Mouse (Mus musculus): ENCODE measurements around the gene Nat9. TPM values are rescaled to one million over a fixed set of nuclear protein-coding genes. Genes with fewer than 3 reads are reported as not detected.

Nat9 gene
- 10 to 100 TPM; 16.2 to 21.2 TPM for total RNA-seq (2023)

DNA sequence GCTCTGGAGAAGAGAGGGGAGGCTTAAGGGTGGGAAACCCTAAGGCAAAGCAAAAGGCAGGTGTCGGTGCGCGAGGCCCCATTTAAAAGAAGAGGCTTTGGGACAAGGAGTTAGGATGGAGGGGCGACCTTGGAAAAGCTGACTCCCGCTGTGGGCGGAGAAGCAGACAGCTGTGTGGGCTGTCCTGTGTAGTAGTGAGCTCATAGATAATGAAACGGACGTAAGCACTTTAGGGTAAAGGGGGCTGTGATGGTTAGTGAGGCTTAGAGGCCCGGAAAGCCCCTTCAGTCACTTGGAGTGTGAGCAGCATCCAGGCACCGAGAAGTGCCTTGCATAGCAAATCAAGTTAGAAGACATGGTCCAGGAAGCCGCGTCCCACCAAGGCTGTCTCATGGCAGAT lies at the start of gene Nat9:
Gene Nat9 (minus strand): TSS at position 167 of the 400 bp plus-strand sequence.

GRCm38 (mm10) chr11:115187224-115187639 lies 427 bp downstream of the Nat9 start, which contains the start of gene Tmem104:
Gene Tmem104, plus strand, starts transcription at chr11:115187487.

DNA sequence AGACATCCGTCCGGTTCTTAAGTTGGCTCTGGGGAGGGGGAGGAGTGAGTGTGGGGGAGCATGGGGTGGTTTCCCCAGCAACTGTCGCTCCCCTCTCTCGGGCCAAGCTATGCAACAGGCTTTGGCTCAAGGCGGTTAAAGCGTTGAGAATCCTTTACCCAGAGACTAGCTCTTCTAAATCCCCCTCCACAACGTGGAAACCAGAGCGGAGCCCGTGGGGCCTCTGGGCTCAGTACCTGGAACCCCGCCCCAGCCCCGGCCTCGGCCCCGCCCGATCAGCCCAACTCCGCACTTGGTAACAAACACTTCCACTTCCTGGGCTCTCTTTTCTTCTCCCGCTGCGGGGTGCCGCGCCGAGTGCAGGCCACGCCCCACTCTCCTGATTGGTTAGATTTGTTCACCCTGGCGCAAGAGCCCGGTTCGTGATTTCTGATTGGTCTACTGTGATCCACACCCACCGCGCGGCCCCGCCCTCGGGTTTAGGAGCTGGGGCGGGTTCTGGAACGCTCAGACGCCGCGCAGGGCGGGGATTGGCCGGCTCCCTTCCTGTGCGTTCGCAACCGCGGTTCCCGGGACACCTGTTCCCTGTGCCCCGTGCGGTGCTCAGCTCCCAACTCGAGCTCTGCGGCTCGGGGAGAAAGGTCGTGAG lies 24.7 kb downstream of the Nat9 start, which contains the start of gene Slc9a3r1:
Gene Slc9a3r1 (plus strand): TSS at position 510 of the 649 bp plus-strand sequence.

DNA sequence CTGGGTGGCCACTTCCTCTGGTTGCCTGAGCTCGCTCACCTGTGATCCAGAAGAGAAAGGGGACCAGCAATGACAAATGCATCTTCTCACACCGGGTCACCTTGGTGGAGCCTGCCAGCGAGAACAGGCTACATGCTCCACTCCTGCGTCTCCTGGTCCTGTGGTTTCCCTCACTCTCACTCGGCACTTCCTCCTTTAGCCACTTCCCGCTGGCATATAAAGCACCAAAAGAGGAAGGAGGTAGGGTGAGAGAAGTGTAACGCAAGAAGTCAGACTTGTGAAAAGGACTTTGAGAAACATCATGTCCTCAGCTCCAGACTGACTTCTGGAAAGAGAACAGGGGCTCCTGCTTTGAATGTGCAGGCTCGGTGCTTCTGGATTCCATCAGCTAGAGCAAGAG lies 53.9 kb downstream of the Nat9 start, which contains the start of gene Cd300lf:
Gene Cd300lf (minus strand): TSS at position 193 of the 400 bp plus-strand sequence.

Other genes with a start within 250 kb of the Nat9 start
- gene Cd300c, start 218.7 kb downstream of the Nat9 start, total RNA-seq (2023), result 1 to 10 TPM; 1.0 to 1.2 TPM
- gene Cd300ld, start 197.9 kb downstream of the Nat9 start, total RNA-seq (2023), result 10 to 100 TPM; 86.6 to 92.0 TPM
- gene Cd300c2, start 186.0 kb downstream of the Nat9 start, total RNA-seq (2023), result 10 to 100 TPM; 58.3 to 72.4 TPM
- not detected for gene Cd300ld2, start 171.7 kb downstream of the Nat9 start, total RNA-seq (2023)
- gene Cd300ld4, start 160.8 kb downstream of the Nat9 start, total RNA-seq (2023), result not detected
- gene Cd300ld5, start 150.1 kb downstream of the Nat9 start, total RNA-seq (2023), result 10 to 100 TPM in 1 of 2 experiments, 1 to 10 TPM in 1; 6.9 to 14.7 TPM
- gene Cd300ld3, start 139.4 kb downstream of the Nat9 start, total RNA-seq (2023), result 10 to 100 TPM in 1 of 2 experiments, 1 to 10 TPM in 1; 6.3 to 15.5 TPM
- gene Cd300e, start 125.7 kb downstream of the Nat9 start, total RNA-seq (2023), result 1 to 10 TPM in 1 of 2 experiments, under 1 TPM in 1; 0.56 to 1.1 TPM
- 10 to 100 TPM; 11.1 to 13.9 TPM for gene Rab37, start 96.4 kb downstream of the Nat9 start, total RNA-seq (2023)
- gene Cd300lf, start 53.9 kb downstream of the Nat9 start, total RNA-seq (2023), result 100 to 1,000 TPM; 171 to 198 TPM
- gene Slc9a3r1, start 24.5 kb downstream of the Nat9 start, total RNA-seq (2023), result 100 to 1,000 TPM; 153 to 167 TPM
- 10 to 100 TPM; 36.2 to 46.6 TPM for gene Tmem104, start 372 bp downstream of the Nat9 start, total RNA-seq (2023)
- gene Grin2c, start 79.4 kb upstream of the Nat9 start, total RNA-seq (2023), result not detected
- 10 to 100 TPM in 1 of 2 experiments, 1 to 10 TPM in 1; 6.9 to 10.0 TPM for gene Fdxr, start 89.2 kb upstream of the Nat9 start, total RNA-seq (2023)
- 1 to 10 TPM; 2.0 to 2.2 TPM for gene Fads6, start 109.8 kb upstream of the Nat9 start, total RNA-seq (2023)
- not detected for gene Otop2, start 119.3 kb upstream of the Nat9 start, total RNA-seq (2023)
- not detected for gene Ush1g, start 134.2 kb upstream of the Nat9 start, total RNA-seq (2023)
- gene Otop3, start 146.9 kb upstream of the Nat9 start, total RNA-seq (2023), result not detected
- gene Hid1, start 179.9 kb upstream of the Nat9 start, total RNA-seq (2023), result 1 to 10 TPM in 1 of 2 experiments, under 1 TPM in 1; 0.93 to 1.7 TPM
- under 1 TPM; 0.20 to 0.22 TPM for gene Cdr2l, start 194.1 kb upstream of the Nat9 start, total RNA-seq (2023)
- gene Mrpl58, start 215.9 kb upstream of the Nat9 start, total RNA-seq (2023), result 10 to 100 TPM; 40.2 to 43.7 TPM
- gene Atp5h, start 232.1 kb upstream of the Nat9 start, total RNA-seq (2023), result 100 to 1,000 TPM; 199 to 220 TPM
- 10 to 100 TPM; 20.5 to 24.6 TPM for gene Kctd2, start 232.3 kb upstream of the Nat9 start, total RNA-seq (2023)

All from neutrophil, adult 59 days (primary cell).